Mouse (Mus musculus): ENCODE results near the gene Calr4. TPM values are rescaled to one million over a fixed set of nuclear protein-coding genes. Genes with fewer than 3 reads are reported as not detected.

The Calr4 gene
- polyA plus RNA-seq, 1 experiment from 2014 or later = 2.2 TPM

DNA sequence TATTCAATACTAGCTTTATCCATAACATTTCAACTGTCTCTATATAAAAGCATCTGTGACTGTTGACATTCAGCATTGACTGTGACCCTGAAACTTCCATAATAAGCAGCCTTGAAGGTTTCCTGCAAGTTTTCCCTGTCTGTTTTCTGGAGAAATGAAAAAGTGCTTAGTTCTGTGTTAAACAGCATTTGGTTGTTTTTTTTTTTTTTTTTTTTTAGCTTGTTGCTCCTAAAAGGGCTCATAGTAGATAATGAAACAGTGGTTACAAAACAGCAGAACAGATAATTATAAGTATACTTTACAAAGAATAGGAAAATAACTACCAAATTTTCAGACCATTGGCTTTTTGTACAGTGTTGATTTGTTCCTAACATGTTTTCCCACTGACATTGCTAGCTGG is 60.3 kb downstream of the Calr4 start:
- ATAC-seq (ENCODE audit: low FRiP score, low read depth) = no peak
- Histone ChIP-seq H3K27ac (replicated peaks) (no peak overlapping the region), H3K4me2 (no peak overlapping the region), H3K36me3 (no peaks in the 10 kb centered on the region), H3K27me3 (no peaks in the 10 kb centered on the region), H3K9me3 (no peaks in the 10 kb centered on the region), H3K9ac (no peak overlapping the region), H3K4me3 (no peak overlapping the region), H3K4me1 (replicated peaks) (no peaks in the 10 kb centered on the region)

- no peak overlapping the region for H3K27ac ChIP-seq (replicated peaks)
- 75% methylated on average over 2 of the region's 2 CpGs for WGBS
- no peaks in the 10 kb centered on the region for H3K36me3 ChIP-seq
- ATAC-seq (ENCODE audit: low FRiP score, low read depth) = no peak
- no peak overlapping the region for H3K9ac ChIP-seq
- no peaks in the 10 kb centered on the region for H3K27me3 ChIP-seq
- no peak overlapping the region for H3K4me3 ChIP-seq
- H3K9me3 ChIP-seq = no peaks in the 10 kb centered on the region
- H3K4me2 ChIP-seq = no peak overlapping the region
- no peaks in the 10 kb centered on the region for H3K4me1 ChIP-seq (replicated peaks)
Measured at GRCm38 (mm10) chr4:109296510-109296909, 62.2 kb downstream of the Calr4 start.

GRCm38 (mm10) chr4:109299136-109299535 is 64.9 kb downstream of the Calr4 start:
- Histone ChIP-seq H3K4me2 (no peak overlapping the region), H3K9me3 (no peaks in the 10 kb centered on the region), H3K27ac (replicated peaks) (no peak overlapping the region), H3K36me3 (no peaks in the 10 kb centered on the region), H3K9ac (no peak overlapping the region), H3K27me3 (no peaks in the 10 kb centered on the region), H3K4me1 (replicated peaks) (no peaks in the 10 kb centered on the region), H3K4me3 (no peak overlapping the region)
- ATAC-seq (ENCODE audit: low FRiP score, low read depth) = no peak

Other genes with a start within 250 kb of the Calr4 start
- gene Nrd1, start 233.8 kb upstream of the Calr4 start, polyA plus RNA-seq (2015; fragmentation: Nextera tagmentation; extraction: Ambion mirVana) = 71.5 and 73.6 TPM in 2 replicates
- 72.0 and 77.5 TPM in 2 replicates for gene Osbpl9, start 32.2 kb upstream of the Calr4 start, polyA plus RNA-seq (2015; fragmentation: Nextera tagmentation; extraction: Ambion mirVana)
- gene Eps15, start 45.8 kb downstream of the Calr4 start, polyA plus RNA-seq (2015; fragmentation: Nextera tagmentation; extraction: Ambion mirVana) = 62.8 and 65.2 TPM in 2 replicates
- gene Ttc39a, start 172.1 kb downstream of the Calr4 start, polyA plus RNA-seq (2015; fragmentation: Nextera tagmentation; extraction: Ambion mirVana) = 3.2 and 3.9 TPM in 2 replicates